ENCODE assay signal across 21 mouse cellular contexts in genomic region chr3:6049472-6050045, GRCm38 (mm10).
DNase-seq lines count a peak whose midpoint lies in the region; ATAC-seq and TF ChIP-seq lines count a peak whose summit lies in the region.
"Had no signal": no experiment of that assay in that cellular context is flagged by ENCODE, and none has a peak within 500 bp of the region (broad histone marks: within the 10 kb centered on the region; RNA-seq: fewer than 3 reads in every experiment).

No protein-coding gene starts in this region.

- DNase-seq in 3T3-L1 (ENCODE audit: low read depth, low spot score) (peak; percentile 3), G1E (ENCODE audit: low spot score) (no peak)
- DNase-seq in forebrain, embryonic 14.5 days (ENCODE audit: low spot score): no peak
- DNase-seq in spleen, postnatal 10 days (ENCODE audit: low spot score in 2 of 2): no peak
- DNase-seq: adrenal gland, postnatal 10 days; cerebellum, adult 11-12 months; cerebellum, adult 9-10 months; cerebellum, postnatal 36 days; gastrocnemius, postnatal 25 days; heart, adult 11 months; heart, postnatal 10 days; kidney, adult 18-20 months had no signal

- no peaks in the 10 kb centered on the region for H3K4me1 ChIP-seq in G1E (ENCODE audit: insufficient read depth, low read depth, low read length)
- no peaks in the 10 kb centered on the region for H3K4me1 ChIP-seq in forebrain, embryonic 14.5 days (ENCODE audit: control insufficient read depth, insufficient read depth, low read length)
- H3K4me1 ChIP-seq: embryonic facial prominence, embryonic 10.5 days; forebrain, embryonic 10.5 days; forebrain, embryonic 15.5 days; heart, embryonic 10.5 days; hindbrain, embryonic 10.5 days; intestine, embryonic 15.5 days had no signal

- no peaks in the 10 kb centered on the region for H3K27me3 ChIP-seq in G1E (ENCODE audit: insufficient read depth, low read length)
- H3K27me3 ChIP-seq in forebrain, embryonic 14.5 days (replicated peaks; ENCODE audit: control insufficient read depth, insufficient read depth, low read length): no peaks in the 10 kb centered on the region
- H3K27me3 ChIP-seq: forebrain, embryonic 15.5 days; intestine, embryonic 15.5 days had no signal

- no peak for TF ChIP-seq CTCF in G1E (IDR thresholded peaks at IDR 0.05; ENCODE audit: low read depth, low read length)

- WGBS in forebrain, embryonic 14.5 days: 90% methylated on average over 4 of the region's 4 CpGs

- no peaks in the 10 kb centered on the region for H3K36me3 ChIP-seq in G1E (replicated peaks)
- no peaks in the 10 kb centered on the region for H3K36me3 ChIP-seq in forebrain, embryonic 14.5 days (ENCODE audit: control insufficient read depth, insufficient read depth, low read length)
- H3K36me3 ChIP-seq: embryonic facial prominence, embryonic 10.5 days; forebrain, embryonic 10.5 days; forebrain, embryonic 15.5 days; heart, embryonic 10.5 days; hindbrain, embryonic 10.5 days; intestine, embryonic 15.5 days had no signal

- H3K27ac ChIP-seq in forebrain, embryonic 14.5 days (ENCODE audit: low read depth, low read length): no peak overlapping the region
- H3K27ac ChIP-seq: embryonic facial prominence, embryonic 10.5 days; forebrain, embryonic 10.5 days; forebrain, embryonic 15.5 days; heart, embryonic 10.5 days; hindbrain, embryonic 10.5 days; hindbrain, embryonic 14.5 days; intestine, embryonic 15.5 days had no signal

- peak; percentile 71 for ATAC-seq in G1E (ENCODE audit: extremely low read depth, insufficient number of reproducible peaks, low FRiP score, poor library complexity, severe bottlenecking)
- peak; percentile 80 to 81; a peak in 2 of 4 replicates for ATAC-seq in hematopoietic stem cell, adult 5-6 weeks (replicated peaks in 1 of 2; ENCODE audit: insufficient read depth in 1 of 2, low FRiP score in 2 of 2, low TSS enrichment in 1 of 2, low read depth in 1 of 2, poor library complexity in 2 of 2, severe bottlenecking in 2 of 2)
- ATAC-seq in CD4-positive, CD25-positive, alpha-beta regulatory T cell, adult 4 months: no peak
- no peak for ATAC-seq in forebrain, embryonic 14.5 days
- ATAC-seq: forebrain, embryonic 15.5 days; intestine, embryonic 15.5 days had no signal

- H3K9ac ChIP-seq in forebrain, embryonic 14.5 days (ENCODE audit: low read length): no peak overlapping the region
- H3K9ac ChIP-seq: forebrain, embryonic 15.5 days; hindbrain, embryonic 14.5 days; intestine, embryonic 15.5 days had no signal

- H3K9me3 ChIP-seq in G1E (replicated peaks): no peaks in the 10 kb centered on the region
- no peaks in the 10 kb centered on the region for H3K9me3 ChIP-seq in forebrain, embryonic 14.5 days (replicated peaks; ENCODE audit: control insufficient read depth, low read length)
- H3K9me3 ChIP-seq: forebrain, embryonic 10.5 days; heart, embryonic 10.5 days; intestine, embryonic 15.5 days had no signal

- H3K4me3 ChIP-seq in G1E (ENCODE audit: low read depth, low read length): no peak overlapping the region
- no peak overlapping the region for H3K4me3 ChIP-seq in forebrain, embryonic 14.5 days (ENCODE audit: low read depth, low read length)
- H3K4me3 ChIP-seq: embryonic facial prominence, embryonic 10.5 days; forebrain, embryonic 10.5 days; forebrain, embryonic 15.5 days; heart, embryonic 10.5 days; hindbrain, embryonic 10.5 days; intestine, embryonic 15.5 days had no signal

- H3K4me2 ChIP-seq in forebrain, embryonic 14.5 days (ENCODE audit: low read length): no peak overlapping the region
- H3K4me2 ChIP-seq: forebrain, embryonic 15.5 days; hindbrain, embryonic 14.5 days; intestine, embryonic 15.5 days had no signal

Comparison
In these comparisons a context has a peak if more than half of its experiments do, and no peak if none do; other contexts are left out.
1. ATAC-seq: peak in G1E (single experiment) and hematopoietic stem cell, adult 5-6 weeks (2 of 2); none in CD4-positive, CD25-positive, alpha-beta regulatory T cell, adult 4 months (single experiment) and forebrain, embryonic 14.5 days (single experiment).